Mouse (Mus musculus): ENCODE results near the gene Cyfip1.

Gene Cyfip1

DNA sequence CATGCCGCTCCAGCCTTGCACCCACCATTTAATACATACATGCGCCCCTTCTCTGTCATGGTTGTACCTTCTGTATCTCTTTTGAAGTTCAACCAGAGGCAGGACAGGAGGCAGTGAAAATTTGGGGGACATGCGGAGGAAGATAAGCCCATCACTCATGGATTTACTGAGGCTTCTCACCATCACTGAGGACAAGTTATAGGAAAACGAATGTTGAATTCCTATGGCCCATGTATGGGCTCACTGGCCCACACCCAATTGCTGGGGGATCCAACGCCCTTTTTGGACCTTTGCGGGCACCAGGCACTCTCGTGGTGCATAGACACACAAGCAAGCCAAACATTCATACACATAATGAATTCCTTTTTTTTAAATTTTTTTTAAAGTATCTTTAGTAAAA lies at the start of gene Cyfip1:
Cyfip1 (plus strand) TSS at position 301 of the 400 bp plus-strand sequence.
- DNase-seq (ENCODE audit: low read depth, low spot score) = no peak

DNA sequence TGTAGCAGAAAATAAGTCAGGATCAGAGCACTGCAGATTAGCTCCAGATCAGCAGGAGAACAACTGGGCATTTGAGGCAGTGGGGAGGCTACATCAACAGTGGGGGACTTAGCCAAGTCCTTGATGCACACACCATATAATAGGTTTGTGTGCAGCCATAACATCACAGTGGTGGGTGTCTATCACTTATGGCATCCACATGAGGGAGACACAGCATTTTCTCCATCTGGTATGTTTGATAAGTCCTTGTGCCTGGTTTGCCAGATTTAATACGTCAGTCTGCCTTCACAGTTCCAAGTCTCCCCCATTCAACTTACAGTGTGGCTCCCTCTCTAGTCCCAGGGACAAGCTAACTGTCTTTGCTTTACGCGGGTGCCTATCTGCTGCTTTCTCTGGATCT lies 49.3 kb upstream of the Cyfip1 start:
- no peak for DNase-seq (ENCODE audit: low read depth, low spot score)

- no peak for DNase-seq (ENCODE audit: low read depth, low spot score)
Measured at GRCm38 (mm10) chr7:55793236-55793951, 48.2 kb upstream of the Cyfip1 start.

DNA sequence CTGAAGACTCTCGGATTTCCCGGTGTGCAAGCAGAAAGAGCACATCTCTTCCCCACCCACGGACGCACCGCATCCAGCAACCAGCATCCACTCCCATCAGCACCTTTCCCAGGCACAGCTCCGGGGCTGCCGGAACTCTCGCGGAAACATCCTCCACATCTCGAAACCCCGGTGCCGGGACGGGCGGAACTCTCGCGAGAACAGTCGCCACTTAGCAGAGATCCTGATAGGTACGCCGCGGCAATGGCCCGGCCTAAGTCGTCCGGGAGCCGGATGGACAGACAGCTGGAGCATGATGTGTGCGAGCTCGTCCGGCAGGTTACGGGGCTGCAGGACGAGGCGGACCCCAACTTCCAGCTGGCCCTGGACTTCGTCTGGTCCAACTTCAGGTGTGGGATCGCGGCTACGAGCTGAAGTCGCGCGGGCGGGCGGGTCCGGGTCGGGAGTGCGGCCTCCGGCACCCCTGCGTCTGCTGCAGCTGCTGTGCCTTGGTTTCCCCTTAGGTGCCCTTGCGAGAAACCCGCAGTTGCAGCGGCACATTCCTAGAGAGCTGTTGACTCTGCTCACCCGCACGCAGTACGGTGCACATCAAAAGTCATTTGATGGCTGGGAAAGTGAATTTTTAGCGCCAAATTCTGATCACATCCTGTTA lies 47.5 kb upstream of the Cyfip1 start, which contains the start of gene Tubgcp5:
Tubgcp5 (plus strand) TSS at position 203 of the 652 bp plus-strand sequence.
- DNase-seq (ENCODE audit: low read depth, low spot score) = peak; percentile 90

GRCm38 (mm10) chr7:55799981-55800380 lies 41.6 kb upstream of the Cyfip1 start:
- DNase-seq (ENCODE audit: low read depth, low spot score) = no peak

- no peak for DNase-seq (ENCODE audit: low read depth, low spot score)
Measured at GRCm38 (mm10) chr7:55809967-55810366, 31.6 kb upstream of the Cyfip1 start.

GRCm38 (mm10) chr7:55824468-55824867 lies 17.1 kb upstream of the Cyfip1 start:
- DNase-seq (ENCODE audit: low read depth, low spot score) = no peak

DNA sequence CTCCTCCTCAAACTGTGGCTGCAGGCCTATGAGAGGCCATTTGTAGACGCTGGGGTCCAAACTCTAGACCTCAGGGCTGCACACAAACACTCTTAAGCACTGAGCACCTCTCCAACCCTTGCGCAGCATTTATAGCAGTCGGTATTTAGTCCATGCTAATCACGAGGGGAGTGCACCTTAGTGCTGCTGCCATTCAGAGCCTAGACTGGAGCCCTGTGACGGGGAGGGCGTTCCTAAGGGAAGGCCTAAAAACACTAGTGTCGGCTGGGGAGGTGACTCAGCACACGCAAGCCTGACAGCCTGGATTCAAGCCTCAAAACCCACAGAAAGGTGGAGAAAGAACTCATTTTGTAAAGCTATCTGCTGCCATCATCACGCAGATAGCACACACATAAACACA lies 14.0 kb upstream of the Cyfip1 start:
- DNase-seq (ENCODE audit: low read depth, low spot score) = no peak

DNA sequence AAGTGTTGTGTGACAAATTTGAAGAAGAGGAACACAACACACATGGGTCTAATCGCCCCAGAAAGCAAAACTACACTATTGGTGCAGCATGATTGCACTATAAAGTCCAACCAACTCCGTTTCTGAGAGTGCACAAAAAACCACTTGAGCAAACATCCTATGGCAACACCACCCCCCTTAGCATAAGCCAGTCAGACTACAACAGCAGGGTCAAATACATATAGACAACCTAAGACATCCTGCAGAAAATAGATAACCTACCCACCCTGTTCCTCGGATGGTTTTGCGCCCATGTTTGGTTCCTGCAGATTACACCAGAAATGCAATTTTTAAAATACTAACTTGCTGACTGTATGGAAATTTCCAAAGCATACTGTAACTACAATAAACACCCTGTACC lies 4.7 kb upstream of the Cyfip1 start:
- no peak for DNase-seq (ENCODE audit: low read depth, low spot score)

- DNase-seq (ENCODE audit: low read depth, low spot score) = peak; percentile 56
Measured at GRCm38 (mm10) chr7:55841977-55842503, 495 bp downstream of the Cyfip1 start.

GRCm38 (mm10) chr7:55842504-55843152 lies 1.1 kb downstream of the Cyfip1 start:
- DNase-seq (ENCODE audit: low read depth, low spot score) = peak; percentile 2

DNA sequence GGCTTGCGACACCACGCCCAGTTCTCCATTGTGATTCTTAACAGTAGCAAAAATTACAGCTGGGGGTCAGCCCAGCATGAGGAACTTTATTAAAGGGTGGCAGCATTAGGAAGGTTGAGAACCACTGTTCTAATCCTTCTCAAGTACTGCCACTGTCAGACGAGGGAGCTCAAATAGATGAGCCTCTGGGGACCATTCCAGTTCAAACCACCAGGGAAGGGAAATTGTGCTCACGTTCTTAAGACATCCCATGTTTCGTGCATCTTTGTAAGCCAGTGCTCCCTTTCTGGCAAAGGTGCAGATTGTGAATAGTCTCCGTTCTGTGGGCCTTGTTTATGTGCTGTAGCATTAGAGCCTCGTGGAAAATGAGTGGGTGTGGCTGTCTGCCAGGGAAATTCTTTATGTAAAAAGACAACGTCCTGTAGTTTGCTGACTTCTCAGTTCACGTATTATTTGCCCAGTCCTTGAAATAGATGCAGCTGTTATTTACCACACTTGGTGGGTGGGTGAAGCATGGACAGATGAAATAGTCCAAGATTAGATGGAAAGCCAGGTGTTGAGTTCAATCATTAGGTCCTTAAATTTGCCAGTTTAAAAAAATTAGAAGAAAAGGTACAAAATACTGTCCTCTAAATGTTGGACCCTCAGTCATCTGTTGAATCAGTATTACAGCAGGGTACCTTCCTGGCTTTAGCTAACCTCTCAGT lies 5.2 kb downstream of the Cyfip1 start:
- DNase-seq (ENCODE audit: low read depth, low spot score) = no peak

- DNase-seq (ENCODE audit: low read depth, low spot score) = no peak
Measured at GRCm38 (mm10) chr7:55849948-55850571, 8.5 kb downstream of the Cyfip1 start.

DNA sequence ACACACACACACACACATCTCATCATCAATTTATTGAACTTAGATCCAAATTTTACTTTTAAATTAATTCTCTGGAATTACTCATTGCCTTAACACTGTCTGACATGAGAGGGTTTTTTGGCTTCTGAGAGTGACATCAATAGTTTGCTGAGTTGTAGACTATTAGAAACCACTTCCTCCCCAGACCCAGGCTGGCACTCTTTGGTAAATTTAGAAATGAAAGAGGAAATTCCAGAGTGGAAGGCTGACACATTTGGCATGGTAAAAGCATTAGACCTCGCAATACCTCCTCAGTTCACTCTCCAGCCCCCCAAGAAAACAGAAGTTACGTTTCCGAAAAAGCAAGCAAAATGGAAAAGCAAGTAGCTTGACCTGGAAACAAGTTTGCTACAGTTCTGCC lies 11.2 kb downstream of the Cyfip1 start:
- DNase-seq (ENCODE audit: low read depth, low spot score) = no peak

DNA sequence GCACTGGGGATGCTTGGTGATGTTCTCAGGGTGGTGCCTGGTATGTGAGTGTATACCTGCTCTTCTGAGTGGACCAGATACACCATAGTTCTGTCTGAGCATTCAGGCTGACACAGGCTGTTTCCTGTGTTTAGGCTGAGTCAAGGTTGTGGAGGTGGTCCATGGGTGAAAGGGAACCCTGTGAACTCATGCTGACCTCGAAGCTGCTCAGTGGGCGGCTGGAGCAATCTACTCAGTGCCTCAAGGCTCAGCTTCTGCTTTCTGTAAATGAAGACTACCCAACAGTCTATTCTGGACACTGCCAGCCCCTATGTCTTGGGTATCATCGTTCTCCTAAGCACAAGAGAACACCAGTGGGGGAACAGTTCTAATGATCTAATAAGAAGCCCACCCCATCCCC lies 14.1 kb downstream of the Cyfip1 start:
- no peak for DNase-seq (ENCODE audit: low read depth, low spot score)

GRCm38 (mm10) chr7:55856741-55857140 lies 15.2 kb downstream of the Cyfip1 start:
- DNase-seq (ENCODE audit: low read depth, low spot score) = no peak

GRCm38 (mm10) chr7:55857729-55858128 lies 16.2 kb downstream of the Cyfip1 start:
- no peak for DNase-seq (ENCODE audit: low read depth, low spot score)

DNA sequence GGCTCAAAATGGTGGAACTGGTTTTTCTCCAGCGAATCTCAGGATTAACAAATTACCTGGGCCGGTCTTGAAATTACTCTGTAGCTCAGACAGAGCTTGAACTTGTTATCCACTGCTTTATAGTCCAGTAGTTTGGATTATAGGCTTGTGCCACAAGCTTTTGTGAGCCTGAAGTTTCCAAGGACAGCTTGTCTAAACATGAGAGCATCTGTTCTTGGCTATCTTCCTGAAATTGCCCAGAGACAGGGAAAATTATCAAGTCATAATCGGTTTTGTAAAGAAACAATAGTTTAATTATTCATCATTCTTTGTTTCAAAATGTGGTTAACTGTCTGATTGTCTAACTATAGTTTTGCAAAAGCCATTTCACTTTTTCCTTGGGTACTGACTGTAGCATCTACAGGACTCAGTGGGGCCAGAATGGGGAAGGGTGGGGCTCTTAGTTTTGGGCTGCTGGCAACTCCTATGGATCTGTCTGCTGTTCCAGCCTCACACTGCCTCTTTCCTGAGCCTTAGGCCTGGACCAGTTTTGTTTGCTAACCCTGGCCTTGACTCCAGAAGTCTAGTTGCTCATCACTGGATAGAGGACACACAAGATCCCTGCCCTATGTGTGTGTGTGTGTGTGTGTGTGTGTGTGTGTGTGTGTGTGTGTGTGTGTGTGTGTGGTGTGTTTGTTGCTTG lies 17.4 kb downstream of the Cyfip1 start:
- DNase-seq (ENCODE audit: low read depth, low spot score) = no peak

GRCm38 (mm10) chr7:55859518-55859872 lies 17.9 kb downstream of the Cyfip1 start:
- no peak for DNase-seq (ENCODE audit: low read depth, low spot score)

GRCm38 (mm10) chr7:55859956-55860355 lies 18.4 kb downstream of the Cyfip1 start:
- no peak for DNase-seq (ENCODE audit: low read depth, low spot score)

DNA sequence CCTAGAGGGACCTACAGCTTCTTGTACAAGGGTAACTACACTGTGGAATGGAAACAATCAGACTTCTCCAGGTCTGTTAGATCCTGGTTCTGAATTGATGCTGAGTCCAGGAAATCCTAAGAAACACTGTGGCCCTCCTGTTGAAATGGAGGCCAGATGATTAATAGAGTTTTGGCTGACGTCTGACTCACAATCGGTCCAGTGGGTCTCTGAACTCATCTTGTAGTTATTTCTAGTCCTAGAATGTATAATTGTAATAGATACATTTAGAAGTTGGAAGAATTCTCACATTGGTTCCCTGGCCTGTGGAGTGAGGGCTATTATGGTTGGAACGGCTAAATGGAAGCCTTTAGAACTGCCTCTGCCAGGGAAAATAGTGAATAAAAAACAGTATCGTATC lies 19.6 kb downstream of the Cyfip1 start:
- DNase-seq (ENCODE audit: low read depth, low spot score) = no peak

Measured in c-Kit-negative CD71-positive TER-119-positive erythroid progenitor cells, embryonic 14.5 days (primary cell).